Mouse (Mus musculus): ENCODE measurements at regions not wholly inside any gene's neighbourhood (a gene's known extent, or its start where the extent isn't known, plus 50 kb on each side); places are given as distances from the start of the nearest gene placed in this dataset.

DNA sequence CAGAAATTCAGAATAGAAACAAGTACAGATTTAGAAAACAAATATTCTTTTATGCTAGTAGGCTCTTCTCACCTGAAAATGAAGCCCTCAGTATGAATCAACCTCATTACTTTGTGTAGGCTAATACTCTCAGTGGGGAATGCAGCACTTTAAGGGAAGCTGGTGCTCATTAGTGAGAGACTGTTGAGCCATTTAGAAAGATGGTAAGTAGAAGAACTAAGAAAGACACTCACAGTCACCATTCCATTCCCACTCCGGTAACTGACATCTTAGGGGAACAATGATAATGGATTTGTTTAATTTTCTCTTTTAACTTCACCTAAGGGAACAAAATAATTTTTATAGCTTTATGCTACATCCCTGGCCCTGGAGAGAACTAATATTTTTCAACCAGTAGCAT lies 648.0 kb upstream of the Nova1 start:
- DNase-seq, result peak; percentile 15

DNA sequence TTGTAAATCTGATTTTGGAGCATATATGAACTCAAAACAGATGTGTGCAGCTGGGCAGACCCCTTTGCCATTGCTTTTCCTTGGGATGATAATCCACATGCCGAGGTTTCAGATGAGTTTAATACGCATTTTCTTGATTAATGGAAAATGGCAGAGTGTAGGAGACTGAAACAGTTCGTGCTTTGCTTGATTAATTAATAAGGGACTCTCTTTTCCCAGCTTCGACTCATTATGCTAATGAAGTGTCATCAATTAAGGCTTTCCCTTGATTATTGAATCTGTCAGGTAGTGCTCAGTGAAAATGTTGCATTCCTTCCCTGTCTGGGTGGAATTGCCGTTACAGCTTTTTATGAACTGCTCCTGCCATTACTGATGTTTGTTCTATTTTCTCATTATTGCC lies 647.2 kb upstream of the Nova1 start:
- DNase-seq, result peak; percentile 33

DNA sequence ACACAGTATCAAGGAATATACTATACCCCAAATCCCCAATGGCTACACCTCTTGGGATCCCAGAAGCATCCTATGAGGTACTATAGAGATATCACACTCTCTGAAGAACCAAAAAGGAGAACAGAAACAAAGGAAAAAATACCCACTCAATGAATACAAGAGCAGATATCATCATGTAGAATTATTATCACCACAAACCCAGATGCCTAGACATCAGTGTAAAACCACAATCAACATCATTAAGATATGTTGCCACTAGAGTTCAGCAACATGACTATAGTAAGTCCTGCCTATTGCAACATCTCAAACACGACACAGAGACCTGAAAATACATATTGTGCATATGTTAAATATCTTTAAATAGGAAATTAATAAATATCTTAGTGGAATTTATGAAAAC lies 612.9 kb upstream of the Nova1 start:
- no peak for DNase-seq

DNA sequence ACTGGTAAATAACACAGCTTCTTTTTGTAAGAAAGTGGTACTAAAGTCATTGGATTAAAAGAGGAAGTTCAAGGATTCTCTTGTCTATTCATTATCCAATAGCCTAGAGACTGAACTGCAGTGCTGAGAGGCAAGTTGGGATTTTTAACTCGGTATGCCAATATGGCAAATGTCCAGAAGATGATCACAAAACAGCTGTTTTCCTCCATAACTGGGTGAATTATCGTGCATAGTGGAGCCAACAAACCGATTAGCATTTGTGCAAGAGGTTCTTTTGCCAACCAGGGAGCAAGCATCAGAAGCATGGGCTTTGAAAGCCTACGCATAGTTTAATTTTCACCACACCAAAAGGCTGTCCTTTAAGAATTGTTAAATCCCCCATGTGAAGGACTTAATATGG lies 593.5 kb upstream of the Nova1 start:
- no peak for DNase-seq

DNA sequence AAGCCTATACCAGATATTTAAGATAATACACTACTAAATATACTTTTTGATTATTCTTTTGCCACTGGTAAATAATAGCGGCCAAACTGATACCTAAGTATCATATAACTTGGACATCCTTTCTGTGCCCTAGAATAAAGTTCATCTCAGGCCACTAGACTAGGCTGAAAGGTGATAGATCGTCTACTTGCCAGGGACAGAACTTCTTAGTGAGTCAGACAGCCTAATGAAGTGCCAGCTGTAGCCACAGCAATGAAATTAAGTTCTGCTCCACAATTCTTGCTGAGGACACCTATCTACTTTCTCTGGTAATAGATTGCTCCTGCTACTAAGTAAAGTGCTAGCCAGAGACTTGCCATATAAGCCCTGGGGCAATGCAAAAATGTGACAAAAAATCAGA lies 587.8 kb upstream of the Nova1 start:
- no peak for DNase-seq

DNA sequence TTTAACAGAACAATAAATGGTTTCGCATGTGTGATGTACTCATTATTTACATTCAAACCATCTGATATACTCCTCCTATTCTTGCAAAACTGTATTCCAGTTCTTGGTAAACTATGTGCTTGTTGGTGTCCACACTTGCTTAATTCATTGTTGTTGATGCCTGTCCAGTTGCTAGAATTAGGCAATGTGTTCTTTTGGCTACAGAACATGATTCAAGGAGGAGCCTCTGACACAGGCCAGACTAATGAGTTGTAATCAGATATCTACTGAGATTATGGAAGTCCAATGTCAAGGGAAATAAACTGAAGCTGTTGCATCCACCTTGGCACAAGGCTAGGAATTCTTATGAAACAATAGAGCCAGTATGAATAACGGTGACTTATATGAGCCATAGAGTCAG lies 587.4 kb upstream of the Nova1 start:
- no peak for DNase-seq

DNA sequence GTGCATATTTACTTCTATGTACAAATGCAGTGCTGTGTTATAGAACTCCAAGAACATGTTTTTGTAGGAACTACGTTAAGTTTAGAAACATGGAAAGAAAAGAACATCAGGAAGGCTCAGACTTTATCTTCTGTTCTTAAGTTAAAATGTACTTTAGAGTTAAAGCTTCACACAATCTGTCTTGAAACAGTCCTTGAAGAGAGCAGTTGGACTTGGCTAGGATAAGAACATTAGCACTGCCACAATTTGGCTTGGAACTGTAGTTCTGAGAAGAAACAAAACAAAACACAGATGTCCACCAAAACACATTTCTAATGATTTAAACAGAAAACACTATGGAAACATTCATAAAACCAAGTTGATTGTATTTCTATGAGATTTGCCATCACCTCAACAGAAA lies 564.5 kb upstream of the Nova1 start:
- no peak for DNase-seq

DNA sequence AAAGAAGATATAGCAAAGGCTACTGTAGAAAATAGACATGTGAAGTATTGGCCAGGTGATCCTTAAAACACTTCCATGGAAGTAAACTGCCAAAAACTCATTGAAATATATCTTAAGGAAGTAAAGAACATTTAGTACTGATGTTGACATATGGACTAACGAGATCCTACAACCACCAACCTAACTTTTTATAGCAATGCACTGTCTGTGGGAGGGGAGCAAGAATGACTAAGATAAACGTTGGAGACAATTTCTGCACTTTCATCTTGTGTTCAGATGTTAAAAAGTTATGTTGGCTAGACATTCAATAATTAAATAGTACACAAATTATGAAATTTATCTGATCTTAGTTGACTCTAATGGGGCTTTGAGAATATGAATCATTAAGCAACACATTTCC lies 534.5 kb upstream of the Nova1 start:
- DNase-seq, result no peak

DNA sequence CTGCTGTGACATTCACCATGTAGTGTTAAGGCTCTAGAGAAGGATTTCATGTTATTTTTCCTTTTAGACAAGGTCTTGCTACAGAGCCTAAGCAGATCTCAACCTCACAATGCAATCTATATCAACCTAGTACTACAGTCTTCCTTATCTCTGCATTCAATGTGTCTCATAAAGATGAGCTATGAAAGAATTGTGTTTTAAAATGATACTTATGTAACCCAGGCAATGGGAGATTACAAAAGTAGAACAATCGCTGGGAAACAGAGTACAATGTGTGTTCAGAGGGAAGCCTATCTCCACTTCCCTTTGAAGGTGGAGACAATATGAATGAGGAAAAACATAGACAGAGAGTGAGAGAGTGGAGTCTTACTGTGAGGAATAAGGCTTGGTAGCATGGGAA lies 532.5 kb upstream of the Nova1 start:
- DNase-seq, result no peak

DNA sequence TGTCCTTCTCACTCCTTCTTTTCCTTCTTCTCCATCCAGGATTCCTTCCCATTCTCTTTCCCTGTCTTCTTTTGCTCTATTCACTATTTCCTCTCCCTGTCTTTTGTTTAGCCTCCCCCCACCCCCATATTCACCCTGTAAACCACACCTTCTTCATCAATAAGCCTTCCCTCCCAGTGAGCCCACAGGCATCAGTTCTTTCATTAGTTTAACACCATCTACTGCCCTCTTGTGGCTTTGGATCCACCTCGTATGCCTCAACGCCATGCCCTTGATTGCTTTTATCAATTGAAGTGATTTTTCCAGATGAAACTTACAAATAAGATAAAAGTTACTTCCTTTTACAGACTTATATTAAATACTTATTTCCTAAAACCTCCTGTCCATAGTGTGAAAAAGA lies 494.7 kb upstream of the Nova1 start:
- DNase-seq, result peak; percentile 35

DNA sequence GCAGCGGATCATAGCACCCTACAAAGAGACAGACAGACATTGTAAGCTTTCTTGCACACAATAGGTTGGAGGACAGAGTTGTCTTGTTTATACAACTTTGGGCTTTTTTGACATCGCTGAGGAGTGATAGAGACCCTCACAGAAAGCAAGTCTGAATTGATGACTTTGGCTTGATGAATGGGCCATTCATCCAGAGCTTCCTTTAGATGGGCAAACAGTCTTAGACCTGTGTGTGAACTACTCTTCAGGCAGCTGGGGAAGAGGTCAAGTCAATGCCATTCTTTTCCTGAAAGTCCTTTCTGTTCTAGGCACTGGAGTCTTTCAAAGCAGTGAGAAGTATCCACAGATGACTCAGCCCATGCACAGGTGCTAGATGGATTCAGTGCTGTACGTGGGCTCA lies 457.2 kb upstream of the Nova1 start:
- DNase-seq, result no peak

DNA sequence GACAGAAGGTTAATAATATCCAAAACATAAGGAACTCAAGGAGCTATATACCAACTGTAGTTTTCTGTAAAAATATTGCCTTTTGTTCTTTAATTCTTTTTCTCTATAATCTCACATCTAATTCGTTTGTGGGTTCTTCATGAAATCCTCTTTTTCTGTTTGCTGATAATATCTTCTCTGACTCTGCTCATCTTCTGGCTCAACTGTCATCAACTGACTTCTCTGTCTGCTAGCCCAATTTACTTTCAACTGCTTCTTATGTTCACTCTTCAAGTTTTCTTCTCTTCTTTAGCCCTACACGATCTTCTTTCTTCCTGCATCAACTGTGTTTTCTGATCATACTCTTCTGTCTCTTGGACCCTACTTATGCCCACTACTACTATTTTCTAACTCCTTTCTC lies 453.6 kb upstream of the Nova1 start:
- DNase-seq, result no peak

DNA sequence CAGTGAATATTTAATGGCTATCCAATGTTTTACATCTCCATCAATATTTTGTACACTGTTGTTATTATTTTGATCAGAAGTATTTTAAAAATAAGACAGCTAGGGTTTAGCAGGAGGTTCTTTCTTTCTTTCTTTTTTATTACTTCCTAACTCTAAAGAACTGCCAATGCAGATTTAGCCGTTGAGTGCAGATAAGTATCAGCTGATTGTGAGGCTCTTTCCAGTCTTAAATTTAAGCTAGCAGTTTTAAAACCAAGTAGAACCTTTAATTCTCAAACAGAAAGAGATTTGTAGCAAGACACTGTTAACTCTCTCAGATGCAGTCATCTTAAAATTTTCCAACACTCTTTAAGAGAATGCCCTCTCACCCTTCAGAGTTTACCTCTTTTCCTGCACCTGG lies 445.4 kb upstream of the Nova1 start:
- no peak for DNase-seq

DNA sequence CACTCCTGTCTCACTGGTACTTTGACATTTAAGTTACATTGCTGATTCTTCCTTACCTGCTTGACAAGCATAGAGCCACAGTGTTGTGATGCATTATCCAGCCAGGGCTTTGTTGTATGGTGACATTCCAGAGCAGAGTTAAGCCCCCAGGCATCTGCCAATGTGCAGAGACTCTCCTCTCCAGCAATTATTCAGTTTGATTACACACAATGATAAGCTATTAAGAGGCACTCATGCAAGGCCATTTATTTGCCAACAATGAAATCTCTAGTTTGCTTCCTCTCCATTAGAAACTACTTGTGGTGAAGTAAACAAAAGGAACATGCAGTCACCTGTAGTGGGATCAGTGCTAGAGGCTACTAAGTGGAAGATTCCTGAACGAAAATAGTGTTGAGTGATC lies 444.7 kb upstream of the Nova1 start:
- DNase-seq, result peak; percentile 66

DNA sequence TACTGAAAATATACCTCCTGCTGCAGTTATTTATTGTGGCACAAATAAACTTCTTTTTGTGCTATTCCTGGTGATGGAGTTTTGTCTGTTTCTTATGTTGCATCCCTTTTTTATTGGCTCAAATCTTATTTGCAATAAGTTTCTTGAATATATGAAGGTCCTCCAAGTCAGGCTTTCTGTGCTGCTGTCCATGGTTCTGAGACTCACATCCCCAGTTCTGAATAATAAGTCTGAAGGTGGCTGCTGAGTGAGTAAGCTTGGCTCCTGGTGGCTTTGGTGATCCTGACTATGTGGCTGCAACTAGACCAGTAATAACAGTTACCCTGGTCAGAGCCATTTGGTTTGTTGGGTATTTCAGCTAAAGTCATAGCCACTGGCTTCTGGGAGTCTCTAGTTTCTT lies 433.6 kb upstream of the Nova1 start:
- DNase-seq, result no peak

DNA sequence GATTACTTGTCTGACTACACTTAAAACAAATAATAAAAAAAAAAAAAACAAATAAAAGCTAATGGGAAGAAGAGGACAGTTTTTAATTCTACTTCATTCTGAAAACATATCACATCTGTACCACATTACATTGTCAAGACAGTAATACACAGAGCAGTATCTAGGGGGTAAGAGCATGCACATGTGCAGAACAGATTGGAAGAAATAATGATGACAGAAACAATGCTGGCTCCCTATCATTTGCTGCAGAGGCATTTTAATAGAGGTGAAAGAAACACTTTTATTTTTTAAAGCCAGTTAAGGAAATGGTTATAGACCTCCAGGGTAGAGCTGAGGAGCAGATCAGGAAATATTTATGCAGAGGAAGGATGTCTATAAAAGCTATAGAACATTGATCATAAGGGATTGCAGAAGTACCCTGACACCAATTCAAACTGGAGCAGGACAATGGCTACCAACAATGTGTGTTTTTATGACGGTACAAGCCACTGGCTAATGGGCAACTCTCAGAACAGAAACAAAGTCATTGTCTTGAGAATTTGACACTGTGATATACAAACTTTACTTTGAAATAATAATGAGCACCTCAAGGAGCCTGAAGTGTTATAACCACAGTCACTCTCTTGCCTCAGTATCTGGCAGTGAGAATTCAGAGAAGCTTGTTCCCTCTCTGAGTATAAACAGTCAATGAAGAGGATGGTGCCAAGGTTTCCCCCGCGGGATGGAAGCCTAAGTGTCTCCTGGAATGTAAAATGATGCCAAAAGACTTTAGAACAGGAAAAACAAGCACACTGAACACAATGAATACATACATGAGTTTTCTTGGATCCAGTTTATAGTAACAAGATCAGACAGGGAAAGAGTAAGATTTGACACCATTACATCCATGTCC lies 425.1 kb upstream of the Nova1 start:
- no peak for DNase-seq

DNA sequence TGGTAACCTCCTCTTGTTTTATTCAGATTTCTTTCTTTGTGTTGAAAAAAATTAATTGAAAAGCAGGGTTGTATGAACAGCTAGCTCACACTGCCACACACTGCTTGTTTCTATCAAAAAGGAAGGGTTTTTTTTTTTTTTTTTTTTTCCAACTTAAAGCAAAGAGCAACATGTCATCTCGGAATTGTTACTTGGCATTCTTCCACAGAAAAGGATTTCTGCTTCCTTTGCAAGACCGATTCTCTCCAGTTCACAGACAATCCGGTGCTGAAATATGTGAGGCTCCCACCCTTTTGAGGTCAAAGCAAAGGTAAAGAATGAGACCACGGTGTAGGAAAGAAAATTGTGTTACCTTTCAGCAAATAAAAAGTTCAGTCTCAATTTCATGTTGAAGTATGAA lies 401.3 kb upstream of the Nova1 start:
- DNase-seq, result no peak

DNA sequence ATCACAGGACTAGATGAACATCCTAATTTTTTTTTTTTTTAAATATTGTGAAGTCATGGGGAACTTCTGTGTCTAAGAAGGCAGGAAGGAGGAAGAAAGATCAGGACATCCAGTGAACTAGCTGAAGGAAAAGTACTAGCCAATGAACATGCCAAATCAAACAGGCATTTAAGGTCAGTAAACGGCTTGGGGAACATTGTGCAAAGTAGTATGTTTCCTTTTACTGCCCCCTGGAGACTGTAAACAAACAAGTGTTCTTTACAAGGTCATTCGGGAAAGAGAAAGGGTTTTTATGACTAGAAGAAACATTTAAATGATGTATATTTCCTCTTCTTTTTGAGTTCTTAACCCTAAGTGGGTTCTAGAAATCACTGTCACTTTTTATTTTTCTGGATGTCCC lies 400.6 kb upstream of the Nova1 start:
- DNase-seq, result no peak

DNA sequence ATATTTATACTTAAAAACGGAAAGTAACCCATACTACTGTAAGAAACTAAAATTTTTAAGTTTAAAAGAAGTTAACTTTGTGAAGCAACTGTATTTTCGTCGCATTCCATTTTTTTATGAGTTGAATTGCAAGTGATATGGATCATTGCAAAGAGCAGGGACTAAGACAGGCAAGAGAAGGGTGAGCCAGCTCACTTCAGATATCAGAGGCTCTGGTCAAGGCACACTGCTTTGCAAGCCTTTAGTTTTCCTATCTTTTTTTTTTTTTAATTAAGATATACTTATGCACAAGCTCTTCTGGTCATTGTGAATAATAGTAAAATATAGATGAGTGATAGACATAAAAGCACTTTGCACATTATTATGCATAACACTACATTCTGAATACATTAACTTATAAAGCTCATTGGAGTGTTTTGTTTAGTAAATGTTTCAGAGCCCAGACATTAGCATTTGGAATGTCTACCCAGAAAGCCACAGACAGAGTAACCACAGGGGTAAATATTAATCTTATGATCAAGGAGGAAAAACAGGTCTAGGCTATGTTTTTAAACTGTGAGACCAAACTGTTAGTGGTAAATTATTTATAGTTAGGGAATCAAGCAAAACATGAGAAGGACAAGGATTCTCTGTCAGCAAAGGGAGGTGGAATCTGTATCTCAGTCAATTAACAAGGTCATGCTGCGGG lies 392.8 kb upstream of the Nova1 start:
- DNase-seq, result no peak

DNA sequence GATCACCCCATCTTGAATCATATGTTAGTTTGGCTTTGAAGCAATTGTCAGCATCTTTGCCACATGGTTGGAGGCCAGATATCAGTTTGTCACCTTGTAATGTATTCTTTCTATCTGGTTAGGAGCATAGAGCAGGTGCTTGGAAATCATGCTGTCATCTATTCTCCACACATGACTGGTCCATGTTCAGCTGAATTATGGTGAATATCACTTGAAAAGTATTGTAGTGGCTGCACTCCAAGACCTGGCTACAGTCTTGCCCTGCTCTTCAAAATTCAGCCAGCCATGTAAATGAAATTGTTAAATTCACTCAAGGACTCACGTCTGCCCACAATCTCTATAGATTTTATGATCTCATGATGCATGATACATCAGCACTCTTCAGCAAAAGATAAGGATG lies 384.2 kb upstream of the Nova1 start:
- DNase-seq, result no peak

DNA sequence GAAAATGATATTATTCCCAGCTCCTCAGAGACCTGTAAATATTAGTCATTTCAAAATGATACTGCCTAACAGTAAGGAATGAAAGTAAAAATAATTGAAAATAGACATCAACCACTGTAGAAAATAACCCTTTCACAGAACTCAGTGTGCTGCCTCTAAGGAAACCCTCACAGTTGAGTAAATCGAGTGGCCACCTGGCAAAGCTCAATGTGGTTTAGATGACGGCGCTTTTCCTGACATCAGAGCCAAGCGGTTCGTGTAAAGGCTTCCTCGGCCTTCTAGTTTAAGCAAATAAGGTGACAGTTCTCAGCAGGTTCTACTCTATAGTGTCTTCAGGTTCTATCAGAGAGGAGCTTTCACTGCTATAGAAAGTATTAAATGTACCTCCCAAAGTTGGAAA lies 379.9 kb upstream of the Nova1 start:
- no peak for DNase-seq

DNA sequence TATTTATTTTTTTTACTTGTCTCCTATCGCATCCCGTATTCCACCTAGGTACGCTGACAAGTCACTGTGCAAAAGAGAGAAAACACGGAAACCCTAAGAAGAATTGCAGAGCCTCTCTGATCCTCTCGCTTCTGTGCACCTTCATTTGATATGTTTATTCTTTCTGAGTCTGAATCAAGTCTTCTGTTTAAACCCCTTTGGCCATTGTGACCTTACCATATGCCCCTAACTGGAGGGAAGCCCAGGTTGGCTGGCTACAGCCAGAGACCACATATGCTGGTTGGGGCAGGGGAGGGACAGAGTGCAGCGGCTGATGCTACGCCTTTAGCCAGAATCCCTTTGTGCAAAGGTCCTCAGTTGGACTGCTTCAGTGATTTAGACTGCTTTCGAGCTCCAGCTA lies 346.0 kb upstream of the Nova1 start:
- DNase-seq, result peak; percentile 28

DNA sequence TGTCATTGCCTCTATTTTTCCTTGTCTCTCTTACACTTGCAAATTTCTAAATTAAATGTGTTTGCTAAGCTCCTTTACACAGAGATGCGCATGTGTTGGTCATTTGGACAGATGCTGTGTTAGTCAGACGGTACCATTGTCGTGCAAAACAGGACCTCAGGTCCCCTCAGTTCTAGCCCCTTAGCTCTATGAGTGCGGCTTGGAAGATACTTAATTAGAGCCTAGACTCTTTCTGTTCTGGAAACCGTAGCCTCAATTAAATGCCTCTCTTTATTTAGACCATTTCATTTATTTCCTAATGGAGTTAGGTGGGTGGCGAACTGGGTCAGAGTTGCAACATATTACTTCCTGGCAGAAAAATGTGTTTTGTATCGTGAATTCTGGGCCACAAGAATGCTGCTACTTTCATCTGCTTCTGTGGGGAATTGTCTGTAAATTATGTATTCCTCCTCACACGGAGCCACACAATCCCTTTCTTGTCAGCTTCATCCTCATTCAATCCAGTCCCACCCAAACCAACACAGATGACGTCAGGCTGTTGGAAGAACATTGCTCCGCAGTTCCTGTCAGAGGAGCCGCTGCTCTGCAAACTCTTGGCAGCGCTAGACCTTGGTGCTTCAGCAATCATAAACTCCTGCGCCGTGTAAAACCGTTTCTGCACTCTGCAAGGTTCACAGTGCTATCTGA lies 345.4 kb upstream of the Nova1 start:
- DNase-seq, result peak; percentile 67

DNA sequence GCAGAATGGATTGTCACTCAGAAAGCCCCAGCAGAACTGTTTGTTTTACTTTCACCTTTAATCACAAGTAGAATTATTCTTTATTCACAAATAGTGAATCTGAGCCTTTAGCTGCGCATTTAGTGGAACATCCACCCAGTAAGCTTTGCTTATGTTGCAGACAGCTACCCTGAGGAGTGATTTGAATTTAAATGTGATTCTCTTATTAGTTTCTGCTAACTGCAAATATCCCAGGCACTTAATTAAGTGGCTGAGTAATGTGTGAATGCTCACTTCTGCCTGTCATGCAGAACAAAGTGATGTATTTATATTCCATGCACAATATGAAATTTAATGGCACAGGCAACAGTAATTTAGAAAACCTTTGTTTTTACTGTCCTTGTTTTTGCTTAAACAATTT lies 344.4 kb upstream of the Nova1 start:
- peak; percentile 11 for DNase-seq
